Mouse (Mus musculus): ENCODE data around the gene Tpi1. TPM values are rescaled to one million over a fixed set of nuclear protein-coding genes. Genes with fewer than 3 reads are reported as not detected.
"Not testable (repeated sequence)": the region's sequence is repeated elsewhere in the genome, so short reads cannot be mapped to it uniquely, and the experiment has no call there.

Tpi1 gene
- total RNA-seq, 2 experiments from 2014 or later, result 830 to 887 TPM

- intact Hi-C loops (cut with DNase I), result not testable (repeated sequence)
Observed at GRCm38 (mm10) chr6:124810566-124811402, 3.3 kb downstream of the Tpi1 start.

DNA sequence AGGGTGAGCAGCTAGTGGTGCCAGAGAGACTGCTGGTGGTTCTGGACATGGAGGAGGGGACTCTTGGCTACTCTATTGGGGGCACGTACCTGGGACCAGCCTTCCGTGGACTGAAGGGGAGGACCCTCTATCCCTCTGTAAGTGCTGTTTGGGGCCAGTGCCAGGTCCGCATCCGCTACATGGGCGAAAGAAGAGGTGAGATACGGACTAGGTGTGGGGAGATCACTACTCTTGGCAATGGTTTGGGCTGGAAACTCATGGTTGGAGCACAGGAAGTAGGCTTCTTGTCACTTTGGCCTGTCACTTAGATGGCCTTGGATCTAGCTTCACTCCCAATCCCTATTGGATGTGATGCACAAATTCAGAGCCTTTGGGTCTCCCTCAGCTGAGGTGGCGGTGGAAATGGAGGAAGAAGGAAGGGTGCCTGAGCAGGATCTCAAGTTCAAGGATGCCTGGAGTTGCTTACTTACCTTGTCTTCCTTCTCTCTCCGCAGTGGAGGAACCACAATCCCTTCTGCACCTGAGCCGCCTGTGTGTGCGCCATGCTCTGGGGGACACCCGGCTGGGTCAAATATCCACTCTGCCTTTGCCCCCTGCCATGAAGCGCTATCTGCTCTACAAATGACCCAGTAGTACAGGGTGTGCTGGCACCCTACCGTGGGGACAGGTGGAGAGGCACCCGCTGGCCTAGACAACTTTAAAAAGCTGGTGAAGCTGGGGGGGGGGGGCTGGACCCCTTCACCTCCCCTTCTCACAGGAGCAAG is 4.1 kb downstream of the Tpi1 start:
- intact Hi-C loops (cut with DNase I), result loop anchor here (5.0 kb wide), 1 partner anchor 108 kb away; no protein-coding TSS in a partner anchor
- no peak for DNase-seq

More at GRCm38 (mm10) chr6:124810566-124811402, 3.3 kb downstream of the Tpi1 start:
- DNase-seq, result not testable (repeated sequence)

DNA sequence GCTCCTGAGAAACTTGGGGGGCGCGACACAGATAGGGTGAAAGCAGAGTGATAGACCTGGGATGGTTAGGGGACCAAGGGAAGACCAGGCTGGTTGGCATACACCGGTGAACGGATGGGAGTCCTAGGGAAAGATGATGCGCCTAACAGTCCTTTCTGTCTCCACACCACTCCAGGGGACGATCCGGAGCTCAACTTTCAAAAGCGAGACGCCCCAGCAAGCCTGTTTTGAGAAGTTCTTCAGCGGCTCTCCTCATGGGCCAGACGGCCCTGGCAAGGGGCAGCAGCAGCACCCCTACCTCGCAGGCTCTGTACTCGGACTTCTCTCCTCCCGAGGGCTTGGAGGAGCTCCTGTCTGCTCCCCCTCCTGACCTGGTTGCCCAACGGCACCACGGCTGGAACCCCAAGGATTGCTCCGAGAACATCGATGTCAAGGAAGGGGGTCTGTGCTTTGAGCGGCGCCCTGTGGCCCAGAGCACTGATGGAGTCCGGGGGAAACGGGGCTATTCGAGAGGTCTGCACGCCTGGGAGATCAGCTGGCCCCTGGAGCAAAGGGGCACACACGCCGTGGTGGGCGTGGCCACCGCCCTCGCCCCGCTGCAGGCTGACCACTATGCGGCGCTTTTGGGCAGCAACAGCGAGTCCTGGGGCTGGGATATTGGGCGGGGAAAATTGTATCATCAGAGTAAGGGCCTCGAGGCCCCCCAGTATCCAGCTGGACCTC is 4.9 kb downstream of the Tpi1 start:
- intact Hi-C loops (cut with DNase I), result loop anchor here (5.0 kb wide), 1 partner anchor 107 kb away; no protein-coding TSS in a partner anchor
- DNase-seq, result peak; percentile 81 to 88

GRCm38 (mm10) chr6:124808358-124809012 is 5.6 kb downstream of the Tpi1 start, which contains the start of gene Spsb2:
Gene Spsb2 (plus strand): TSS chr6:124808661.
- peak; percentile 77 to 79 for DNase-seq
- intact Hi-C loops (cut with DNase I), result loop anchor here (5.0 kb wide), 1 partner anchor 106 kb away; no protein-coding TSS in a partner anchor

GRCm38 (mm10) chr6:124807986-124808357 is 6.1 kb downstream of the Tpi1 start:
- no peak for DNase-seq
- intact Hi-C loops (cut with DNase I), result loop anchor here (5.0 kb wide), 1 partner anchor 106 kb away; no protein-coding TSS in a partner anchor

DNA sequence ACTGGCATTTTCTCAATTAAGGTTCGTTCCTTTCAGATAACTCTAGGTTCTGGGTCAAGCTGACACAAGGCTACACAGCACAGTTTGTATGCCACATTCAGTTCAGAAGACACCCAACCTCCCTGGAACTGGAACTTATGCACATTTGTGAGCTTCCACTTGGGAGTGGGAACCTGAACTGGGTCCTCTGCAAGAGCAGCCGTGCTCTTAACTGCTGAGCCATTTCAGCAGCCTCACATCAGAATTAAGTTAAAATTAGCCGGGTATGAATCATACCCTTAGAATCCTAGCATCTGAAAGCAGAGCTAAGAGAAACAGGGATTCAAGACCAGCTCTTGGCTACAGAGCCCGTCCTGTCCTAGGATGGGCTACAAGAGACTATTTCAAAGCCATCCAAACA is 6.7 kb downstream of the Tpi1 start:
- intact Hi-C loops (cut with DNase I), result loop anchor here (5.0 kb wide), 1 partner anchor 105 kb away; no protein-coding TSS in a partner anchor
- no peak for DNase-seq

GRCm38 (mm10) chr6:124806446-124807140 is 7.5 kb downstream of the Tpi1 start:
- no peak for DNase-seq
- intact Hi-C loops (cut with DNase I), result loop anchor here (5.0 kb wide), 1 partner anchor 104 kb away; no protein-coding TSS in a partner anchor

DNA sequence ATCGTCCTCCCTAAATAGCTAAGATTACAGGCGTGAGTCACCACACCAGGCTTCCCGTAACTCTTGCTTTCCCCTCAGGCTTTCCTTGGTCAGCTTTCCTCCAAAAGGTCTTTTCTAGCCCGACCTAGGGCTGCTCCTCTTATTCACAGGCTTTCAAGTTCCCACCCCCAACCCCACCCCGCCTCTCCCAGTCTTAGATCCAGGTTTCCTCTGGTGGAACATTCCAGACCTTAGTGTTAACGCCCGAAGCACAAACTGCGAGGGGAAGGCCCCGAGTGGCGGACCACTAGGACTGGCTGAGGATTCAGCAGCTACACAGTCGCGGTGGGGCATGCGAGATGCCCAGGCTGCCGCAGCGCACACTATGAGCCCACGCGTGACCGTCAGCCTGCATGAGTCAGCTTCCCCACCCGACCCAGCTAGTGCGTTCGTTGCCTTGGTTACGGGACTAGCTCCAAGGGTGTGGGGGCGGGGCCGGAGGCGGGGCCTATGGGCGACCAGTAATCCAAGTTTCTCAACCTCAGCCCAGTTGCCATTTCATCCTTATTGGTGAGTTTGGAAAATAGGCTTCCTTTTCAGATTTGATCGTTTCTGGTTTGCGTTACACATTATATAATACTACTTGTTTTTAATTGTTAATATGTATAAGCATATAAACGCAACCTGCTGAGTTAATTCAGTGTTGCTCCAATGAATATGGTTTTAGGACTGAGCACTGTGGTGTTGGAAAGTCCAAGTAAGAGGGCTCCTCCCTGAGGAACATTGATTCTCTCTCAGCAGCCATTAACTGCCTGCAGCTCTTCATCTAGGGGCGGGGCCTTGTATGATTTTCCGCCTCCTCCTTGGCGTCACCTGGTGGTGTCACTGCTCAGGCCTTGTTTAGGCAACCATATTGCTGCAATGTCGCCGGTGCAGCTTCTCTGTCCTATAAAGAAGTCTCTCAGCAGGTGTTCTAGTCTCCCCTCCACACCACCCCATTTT is 8.5 kb downstream of the Tpi1 start:
- peak; percentile 94 to 95 for DNase-seq
- intact Hi-C loops (cut with DNase I), result loop anchor here (1.0 to 5.0 kb wide), 3 partner anchors 10 to 103 kb away; partner anchors contain the start of genes Atn1 and Gm45234

DNA sequence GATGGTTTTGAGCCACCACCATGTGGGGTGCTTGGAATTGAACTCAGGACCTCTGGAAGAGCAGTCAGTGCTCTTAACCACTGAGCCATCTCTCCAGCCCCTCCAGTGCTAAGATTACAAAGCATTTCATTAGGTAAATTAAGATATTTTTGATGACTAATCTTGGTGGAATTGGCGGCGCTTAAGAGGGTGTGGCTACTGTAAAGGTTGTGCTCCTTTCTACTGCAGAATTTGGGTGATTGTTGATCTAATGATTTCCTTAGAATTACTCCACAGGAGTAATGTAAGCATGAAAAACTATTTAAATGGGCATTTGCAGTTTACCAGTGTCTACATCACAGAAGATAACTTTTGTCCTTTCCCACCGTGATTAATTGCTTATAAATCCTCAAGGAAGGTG is 9.8 kb downstream of the Tpi1 start:
- no peak for DNase-seq
- intact Hi-C loops (cut with DNase I), result loop anchor here (2.0 kb wide), 1 partner anchor 48 kb away; the partner anchor contains the start of genes Atn1 and Gm45234

GRCm38 (mm10) chr6:124803691-124804090 is 10.4 kb downstream of the Tpi1 start:
- intact Hi-C loops (cut with DNase I), result loop anchor here (2.0 kb wide), 1 partner anchor 47 kb away; the partner anchor contains the start of genes Atn1 and Gm45234
- DNase-seq, result not testable (repeated sequence)

GRCm38 (mm10) chr6:124803061-124803460 is 11.0 kb downstream of the Tpi1 start:
- intact Hi-C loops (cut with DNase I), result no loop called here
- no peak for DNase-seq

DNA sequence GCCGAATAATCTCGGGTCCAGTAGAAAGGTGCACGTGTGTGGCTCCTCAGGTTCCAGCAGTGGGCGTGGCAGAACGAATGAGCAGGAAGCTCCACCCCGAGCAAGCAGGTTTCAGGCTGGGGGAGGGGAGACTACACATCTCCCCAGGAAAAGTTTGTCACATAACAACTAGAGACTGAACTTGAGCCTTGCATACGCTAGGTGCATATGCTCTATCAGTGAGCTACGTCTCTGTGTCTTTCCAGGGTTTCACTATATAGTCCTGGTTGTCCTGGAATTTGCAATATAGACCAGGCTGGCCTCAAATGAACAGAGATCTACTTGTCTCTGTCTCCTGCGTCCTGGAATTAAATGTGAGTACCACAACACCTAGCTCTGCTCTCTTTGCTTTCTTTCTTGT is 11.7 kb downstream of the Tpi1 start:
- not testable (repeated sequence) for DNase-seq

GRCm38 (mm10) chr6:124796200-124796599 is 17.9 kb downstream of the Tpi1 start:
- no peak for DNase-seq
- intact Hi-C loops (cut with DNase I), result no loop called here

More for the DNA sequence above, 11.7 kb downstream of the Tpi1 start:
- intact Hi-C loops (cut with DNase I), result not testable (repeated sequence)

- intact Hi-C loops (cut with DNase I), result loop anchor here (1.0 kb wide), 1 partner anchor 10 kb away; no protein-coding TSS in a partner anchor
- DNase-seq, result no peak
Observed at GRCm38 (mm10) chr6:124795781-124796180, 18.3 kb downstream of the Tpi1 start.

DNA sequence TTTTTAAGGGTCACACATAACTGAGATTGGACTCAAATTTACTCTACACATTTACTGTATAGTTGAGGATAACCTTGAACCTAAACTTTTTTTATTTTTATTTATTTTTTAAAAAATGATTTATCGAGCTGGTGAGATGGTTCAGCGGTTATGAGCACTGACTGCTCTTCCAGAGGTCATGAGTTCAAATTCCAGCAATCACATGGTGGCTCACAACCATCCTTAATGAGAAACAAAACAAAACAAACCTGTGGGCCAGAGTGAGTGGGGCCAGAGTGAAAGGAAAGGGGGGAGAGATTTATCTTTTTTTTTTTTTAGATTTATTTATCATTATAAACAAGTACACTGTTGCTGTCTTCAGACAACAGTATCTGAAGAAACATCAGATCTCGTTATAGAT is 22.2 kb downstream of the Tpi1 start:
- no peak for DNase-seq
- intact Hi-C loops (cut with DNase I), result no loop called here

GRCm38 (mm10) chr6:124790121-124790520 is 24.0 kb downstream of the Tpi1 start:
- no peak for DNase-seq
- intact Hi-C loops (cut with DNase I), result no loop called here

GRCm38 (mm10) chr6:124789519-124789918 is 24.6 kb downstream of the Tpi1 start:
- no peak for DNase-seq
- intact Hi-C loops (cut with DNase I), result no loop called here

DNA sequence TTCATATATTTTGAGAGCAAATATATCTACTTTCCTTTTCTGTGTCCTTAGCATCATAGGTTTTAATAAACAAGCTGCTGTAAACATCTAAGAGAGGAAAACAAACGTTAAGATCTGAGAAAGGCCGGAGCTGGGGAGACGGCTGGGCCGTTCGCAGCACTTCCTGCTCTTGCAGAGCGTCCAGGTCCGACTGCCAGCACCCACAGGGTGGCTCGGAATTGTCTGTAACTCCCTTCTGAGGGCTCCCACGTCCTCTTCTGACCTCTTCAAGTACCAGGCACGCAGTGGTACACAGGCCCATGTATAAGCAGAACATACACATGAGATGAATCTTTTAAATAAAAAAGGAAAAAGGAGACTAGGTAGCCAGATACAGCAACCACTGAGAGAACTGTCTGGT is 26.4 kb downstream of the Tpi1 start:
- no peak for DNase-seq
- intact Hi-C loops (cut with DNase I), result no loop called here
